Mouse (Mus musculus) forebrain, embryonic 15.5 days (tissue): ENCODE data around the gene Dcp1a. TPM values are rescaled to one million over a fixed set of nuclear protein-coding genes. Genes with fewer than 3 reads are reported as not detected.

ENCODE experiments used
- ATAC-seq: fragments of 200-750 bp; cut with Nextera tagmentation; replicated peaks from 2 replicates; pipeline ENCODE4 v1.8.0; 2017; ENCODE audit warnings: mild to moderate bottlenecking, moderate TSS enrichment, moderate library complexity
- H3K27ac ChIP-seq: fragments of 300-500 bp; sonication (generic); replicated peaks from 2 replicates; pipeline ENCODE4 v1.5.1; 2015; ENCODE audit warnings: mild to moderate bottlenecking, inconsistent platforms
- H3K27me3 ChIP-seq: fragments of 300-500 bp; sonication (generic); 2 replicates; pipeline ENCODE4 v1.6.1; 2015; ENCODE audit warnings: inconsistent platforms
- H3K36me3 ChIP-seq: fragments of 300-500 bp; sonication (generic); 2 replicates; pipeline ENCODE4 v1.6.1; 2015; ENCODE audit warnings: mild to moderate bottlenecking, inconsistent platforms
- H3K4me1 ChIP-seq: fragments of 300-500 bp; sonication (generic); 2 replicates; pipeline ENCODE4 v1.6.1; 2015; ENCODE audit warnings: inconsistent platforms
- H3K4me2 ChIP-seq: fragments of 300-500 bp; sonication (generic); replicated peaks from 2 replicates; pipeline ENCODE4 v1.6.1; 2015; ENCODE audit warnings: mild to moderate bottlenecking, inconsistent platforms
- H3K4me3 ChIP-seq: fragments of 300-500 bp; sonication (generic); 2 replicates; pipeline ENCODE4 v1.5.1; 2015; ENCODE audit warnings: mild to moderate bottlenecking, inconsistent platforms
- H3K9ac ChIP-seq: fragments of 300-500 bp; sonication (generic); replicated peaks from 2 replicates; pipeline ENCODE4 v1.6.1; 2015; ENCODE audit warnings: mild to moderate bottlenecking, inconsistent platforms
- H3K9me3 ChIP-seq: fragments of 300-500 bp; sonication (generic); 2 replicates; pipeline ENCODE4 v1.6.1; 2016; ENCODE audit warnings: inconsistent platforms
- WGBS: fragments of 180-500 bp; shearing (Covaris S2); methylation state at CpG from one replicate; pipeline ENCODE4 v1.1.7; 2015; ENCODE audit warnings: mixed read lengths; 5-methylcytosine and 5-hydroxymethylcytosine counted together
- polyA plus RNA-seq: library from polyadenylated mRNA; unstranded; fragments of >200 nt; fragmentation: Nextera tagmentation; extraction: Ambion mirVana; gene quantifications from 2 replicates; pipeline ENCODE4 v1.2.1, GENCODE M21; 2015

Gene Dcp1a
- polyA plus RNA-seq: 19.2 and 21.2 TPM in 2 replicates

DNA sequence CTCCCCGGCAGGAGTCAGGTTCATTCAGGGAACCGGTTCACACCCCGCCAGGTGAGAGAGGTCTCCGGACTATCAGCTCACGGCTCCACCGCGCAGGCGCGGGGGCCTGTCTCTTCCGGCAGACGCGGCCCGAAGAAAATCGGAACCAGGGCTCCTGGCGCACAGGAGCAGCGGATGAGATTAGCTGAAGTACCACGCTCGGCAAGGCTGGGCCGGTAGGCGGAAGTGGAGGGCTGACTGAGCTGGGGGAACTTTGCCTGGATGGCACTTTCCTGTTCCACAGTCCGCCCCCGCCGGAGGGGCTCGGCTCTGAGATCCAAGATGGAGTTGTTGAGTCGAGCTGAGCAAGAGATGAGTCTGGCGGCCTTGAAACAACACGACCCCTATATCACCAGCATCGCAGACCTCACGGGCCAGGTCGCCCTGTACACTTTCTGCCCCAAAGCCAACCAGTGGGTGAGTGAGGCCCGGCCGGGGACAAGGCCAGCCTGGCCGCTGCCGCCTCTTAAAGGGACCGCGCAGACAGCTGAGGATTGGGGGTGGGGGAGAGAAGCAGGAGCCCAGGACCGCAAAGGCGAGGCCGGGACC lies at the start of gene Dcp1a:
Dcp1a (plus strand) TSS at position 175 of the 588 bp plus-strand sequence.
- Histone ChIP-seq H3K4me1 (peaks cover 11% of the 10 kb centered on the region), H3K36me3 (peaks cover 12% of the 10 kb centered on the region), H3K4me3 (peak within 1 kb of the TSS; percentile 93), H3K27ac (peak within 1 kb of the TSS; percentile 87), H3K9ac (peak within 1 kb of the TSS; percentile 92), H3K27me3 (no peaks in the 10 kb centered on the region), H3K9me3 (no peaks in the 10 kb centered on the region), H3K4me2 (peak within 1 kb of the TSS; percentile 57)
- ATAC-seq: peak; percentile 100
- under 1% methylated on average over 39 of the region's 39 CpGs for WGBS

DNA sequence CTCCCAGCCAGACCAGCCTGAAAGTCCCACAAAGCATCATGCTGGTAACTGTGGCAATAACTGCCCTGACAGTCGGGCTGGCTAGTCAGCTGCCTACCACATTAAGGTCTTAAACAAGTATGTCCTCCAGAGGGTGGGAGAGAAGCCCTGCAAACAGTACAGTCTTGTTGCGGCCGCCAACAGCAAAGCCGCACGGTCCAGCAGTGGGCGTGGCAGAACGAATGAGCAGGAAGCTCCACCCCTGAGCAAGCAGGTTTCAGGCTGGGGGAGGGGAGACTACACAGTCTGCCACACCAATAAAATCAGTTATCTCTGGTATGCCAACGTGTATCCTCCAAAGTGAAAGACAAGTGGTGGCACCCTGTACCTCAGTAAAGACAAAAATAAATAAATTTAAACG lies 49.7 kb upstream of the Dcp1a start:
- no peak overlapping the region for H3K27ac ChIP-seq
- no peak for ATAC-seq
- no peak overlapping the region for H3K4me2 ChIP-seq
- no peaks in the 10 kb centered on the region for H3K4me1 ChIP-seq
- H3K36me3 ChIP-seq: no peaks in the 10 kb centered on the region
- no peak overlapping the region for H3K9ac ChIP-seq
- WGBS: 75% methylated on average over 9 of the region's 9 CpGs
- H3K9me3 ChIP-seq: no peaks in the 10 kb centered on the region
- H3K27me3 ChIP-seq: no peaks in the 10 kb centered on the region
- H3K4me3 ChIP-seq: no peak overlapping the region

DNA sequence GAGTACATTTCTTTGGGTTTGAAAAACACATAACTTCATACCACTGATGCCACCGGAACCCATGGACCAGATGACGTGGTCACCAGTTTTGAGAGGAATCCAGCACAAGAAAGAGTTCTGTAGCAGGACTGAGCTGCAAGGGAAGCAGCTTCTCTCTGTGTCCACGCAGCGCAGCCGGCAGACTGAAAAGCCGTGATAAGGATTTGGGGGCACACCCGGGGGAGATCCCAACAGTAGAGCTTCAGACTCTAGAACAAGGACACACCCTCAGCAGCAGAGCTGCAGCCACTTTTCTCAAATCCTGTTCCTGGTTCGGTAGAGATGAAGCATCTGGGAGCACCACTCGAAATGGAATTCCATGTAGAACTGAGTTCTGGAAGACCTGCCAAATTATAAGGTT lies 49.3 kb upstream of the Dcp1a start:
- no peaks in the 10 kb centered on the region for H3K27me3 ChIP-seq
- no peak for ATAC-seq
- H3K27ac ChIP-seq: no peak overlapping the region
- H3K4me3 ChIP-seq: no peak overlapping the region
- H3K36me3 ChIP-seq: no peaks in the 10 kb centered on the region
- H3K9me3 ChIP-seq: no peaks in the 10 kb centered on the region
- no peak overlapping the region for H3K4me2 ChIP-seq
- no peak overlapping the region for H3K9ac ChIP-seq
- H3K4me1 ChIP-seq: no peaks in the 10 kb centered on the region
- WGBS: 89% methylated on average over 9 of the region's 9 CpGs

DNA sequence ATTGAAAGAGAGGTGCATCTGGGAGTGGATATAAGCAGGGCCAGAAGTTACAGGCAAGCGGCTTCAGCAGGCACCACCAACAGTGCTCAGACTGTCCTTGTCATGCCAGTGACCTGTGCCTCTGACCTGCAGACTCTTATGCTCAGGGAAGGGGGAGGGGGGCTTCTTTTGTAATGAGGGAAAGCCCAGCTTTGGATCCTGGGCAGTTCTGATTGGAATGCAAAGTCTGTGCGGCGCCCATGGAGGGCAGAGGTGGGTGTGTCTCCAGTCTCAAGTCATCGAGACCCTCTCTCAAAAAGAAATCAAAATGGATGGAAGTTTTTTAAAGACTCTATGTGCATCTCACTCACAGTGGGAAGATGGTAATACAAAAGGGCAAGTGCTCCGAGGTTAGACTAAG lies 48.9 kb upstream of the Dcp1a start:
- no peaks in the 10 kb centered on the region for H3K4me1 ChIP-seq
- ATAC-seq: no peak
- H3K27me3 ChIP-seq: no peaks in the 10 kb centered on the region
- H3K4me3 ChIP-seq: no peak overlapping the region
- H3K9ac ChIP-seq: no peak overlapping the region
- 62% methylated on average over 5 of the region's 5 CpGs for WGBS
- H3K9me3 ChIP-seq: no peaks in the 10 kb centered on the region
- no peak overlapping the region for H3K4me2 ChIP-seq
- no peak overlapping the region for H3K27ac ChIP-seq
- no peaks in the 10 kb centered on the region for H3K36me3 ChIP-seq

DNA sequence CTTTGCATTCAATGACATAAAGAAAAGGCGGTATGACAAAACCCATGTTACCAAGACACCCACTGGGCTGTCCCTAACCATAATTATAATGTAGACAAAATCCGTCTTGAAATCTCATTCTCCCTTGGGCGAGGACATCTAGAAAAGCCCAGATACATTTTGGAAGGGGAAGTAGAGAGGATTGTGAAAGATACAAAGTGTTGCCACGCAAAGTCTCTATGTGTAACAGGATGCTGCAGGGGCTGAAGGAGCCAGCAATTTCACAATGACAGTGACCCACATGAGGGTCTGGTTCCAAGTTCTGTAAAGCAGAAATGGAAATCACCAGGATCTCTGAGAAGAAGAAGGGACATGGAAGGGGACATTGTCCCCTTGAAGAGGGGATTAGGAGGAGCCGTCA lies 44.0 kb upstream of the Dcp1a start:
- WGBS: 88% methylated on average over 5 of the region's 5 CpGs
- no peak for ATAC-seq
- no peak overlapping the region for H3K9ac ChIP-seq
- H3K4me2 ChIP-seq: no peak overlapping the region
- H3K36me3 ChIP-seq: no peaks in the 10 kb centered on the region
- H3K27me3 ChIP-seq: no peaks in the 10 kb centered on the region
- no peaks in the 10 kb centered on the region for H3K4me1 ChIP-seq
- H3K27ac ChIP-seq: no peak overlapping the region
- no peaks in the 10 kb centered on the region for H3K9me3 ChIP-seq
- H3K4me3 ChIP-seq: no peak overlapping the region

DNA sequence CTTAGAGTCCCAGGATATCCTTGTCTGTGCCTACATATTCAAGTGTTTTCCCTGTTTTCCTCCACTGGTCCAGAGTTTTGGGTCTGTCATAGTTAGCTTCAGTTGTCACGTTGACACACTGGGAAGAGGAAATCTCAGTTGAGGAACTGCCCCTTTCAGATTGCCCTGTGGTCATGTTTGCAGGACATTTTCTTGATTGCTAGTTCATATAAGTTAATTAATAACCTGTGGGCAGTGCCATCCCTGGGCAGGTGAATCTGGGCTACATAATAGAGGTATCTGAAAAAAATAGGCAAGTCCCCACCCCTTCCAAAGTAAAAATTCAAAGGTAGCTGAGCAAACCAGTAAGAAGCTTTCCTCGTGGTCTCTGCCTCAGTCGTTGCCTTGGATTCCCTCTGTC lies 39.4 kb upstream of the Dcp1a start:
- Histone ChIP-seq H3K9ac (no peak overlapping the region), H3K36me3 (no peaks in the 10 kb centered on the region), H3K27me3 (no peaks in the 10 kb centered on the region), H3K4me2 (no peak overlapping the region), H3K4me3 (no peak overlapping the region), H3K4me1 (no peaks in the 10 kb centered on the region), H3K27ac (no peak overlapping the region), H3K9me3 (no peaks in the 10 kb centered on the region)
- WGBS: 80% methylated on average over 3 of the region's 3 CpGs
- ATAC-seq: no peak

DNA sequence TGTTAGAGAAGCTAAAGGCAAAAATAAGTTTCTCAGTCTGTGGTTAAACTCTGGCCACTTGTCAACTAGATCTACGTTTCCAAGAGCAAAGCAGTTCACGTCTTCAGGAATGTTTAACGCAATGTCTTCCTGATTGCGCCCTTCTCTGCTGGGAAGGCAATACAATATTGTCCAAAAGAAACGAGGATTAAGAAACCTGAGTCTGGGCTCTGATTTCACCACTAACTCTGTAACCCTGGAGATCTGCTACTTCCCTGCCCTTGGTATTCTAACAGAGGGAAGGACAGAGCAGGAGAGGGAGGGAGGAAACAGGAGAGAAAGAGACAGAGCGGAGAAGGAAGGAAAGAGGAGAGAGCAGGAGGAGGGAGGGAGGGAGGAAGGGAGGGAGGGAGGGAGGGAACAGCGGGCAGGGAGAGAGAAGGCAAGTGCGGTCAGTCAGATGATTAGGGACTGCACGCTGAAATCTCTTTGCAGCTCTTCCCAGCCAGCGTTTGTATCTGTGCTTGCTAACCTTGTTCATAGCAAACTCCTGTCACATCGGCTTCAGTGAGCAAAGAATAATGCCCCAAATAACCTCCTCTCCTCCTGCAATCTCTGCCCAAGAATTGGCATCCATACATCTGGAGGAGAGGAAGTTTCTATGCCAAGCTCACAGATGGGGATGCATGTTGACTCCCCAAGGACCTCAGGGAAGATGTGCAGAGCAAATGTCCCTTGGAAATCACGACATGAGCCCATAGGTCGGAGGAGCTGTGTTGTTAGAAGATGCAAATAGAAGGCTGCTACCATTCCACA lies 23.3 kb upstream of the Dcp1a start:
- no peak overlapping the region for H3K9ac ChIP-seq
- no peaks in the 10 kb centered on the region for H3K36me3 ChIP-seq
- WGBS: 18% methylated on average over 13 of the region's 13 CpGs
- H3K4me2 ChIP-seq: no peak overlapping the region
- H3K4me3 ChIP-seq: no peak overlapping the region
- H3K9me3 ChIP-seq: no peaks in the 10 kb centered on the region
- H3K27me3 ChIP-seq: 0 out of 2 replicates have a peak, but pooled peaks cover 2% of the 10 kb centered on the region
- ATAC-seq: no peak
- H3K4me1 ChIP-seq: no peaks in the 10 kb centered on the region
- H3K27ac ChIP-seq: no peak overlapping the region

DNA sequence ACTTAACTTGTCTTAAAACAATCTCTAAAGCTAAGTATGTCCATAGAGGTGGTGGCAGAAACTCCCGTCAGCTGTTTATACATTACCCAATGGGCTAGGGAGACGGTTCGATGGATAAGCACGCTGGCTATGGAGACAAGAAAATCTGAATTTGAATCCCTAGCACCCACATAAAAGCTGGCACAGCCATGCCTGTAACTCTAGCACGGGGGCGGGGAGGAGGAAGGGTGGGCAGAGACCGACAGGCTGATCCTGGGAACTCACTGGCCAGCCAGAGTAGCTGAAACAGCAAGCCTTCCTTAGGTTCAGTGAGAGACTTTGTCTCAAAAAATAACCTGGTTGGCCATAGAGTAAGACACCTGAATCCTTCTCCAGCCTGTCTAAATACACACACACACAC lies 21.9 kb upstream of the Dcp1a start:
- no peaks in the 10 kb centered on the region for H3K4me1 ChIP-seq
- H3K4me3 ChIP-seq: no peak overlapping the region
- H3K36me3 ChIP-seq: no peaks in the 10 kb centered on the region
- 64% methylated on average over 7 of the region's 7 CpGs for WGBS
- no peak overlapping the region for H3K9ac ChIP-seq
- no peak overlapping the region for H3K27ac ChIP-seq
- H3K9me3 ChIP-seq: no peaks in the 10 kb centered on the region
- no peak overlapping the region for H3K4me2 ChIP-seq
- H3K27me3 ChIP-seq: 0 out of 2 replicates have a peak, but pooled peaks cover 2% of the 10 kb centered on the region
- ATAC-seq: no peak

DNA sequence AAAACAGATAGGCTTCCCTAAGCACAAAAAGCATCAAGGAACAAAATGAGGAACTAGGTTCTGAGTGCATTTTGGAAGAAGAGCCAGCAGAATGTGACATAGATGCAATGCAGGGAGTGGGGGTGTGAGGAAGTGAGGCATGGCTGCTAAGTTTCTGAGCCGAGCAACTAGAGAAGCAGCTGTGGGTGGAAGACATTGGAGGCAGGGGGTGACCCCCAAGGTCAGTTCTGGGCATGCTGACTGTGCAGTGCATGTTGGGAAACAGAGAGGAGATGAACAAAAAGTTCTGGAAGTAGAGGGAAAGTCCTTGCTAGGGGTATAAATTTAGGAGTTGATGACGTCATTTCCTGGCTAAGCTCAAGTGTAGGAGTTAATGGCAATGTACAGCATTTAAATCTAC lies 21.4 kb upstream of the Dcp1a start:
- no peak overlapping the region for H3K9ac ChIP-seq
- no peak overlapping the region for H3K4me3 ChIP-seq
- H3K27ac ChIP-seq: no peak overlapping the region
- no peaks in the 10 kb centered on the region for H3K36me3 ChIP-seq
- H3K4me1 ChIP-seq: no peaks in the 10 kb centered on the region
- H3K27me3 ChIP-seq: 0 out of 2 replicates have a peak, but pooled peaks cover 2% of the 10 kb centered on the region
- H3K4me2 ChIP-seq: no peak overlapping the region
- ATAC-seq: no peak
- 54% methylated on average over 2 of the region's 2 CpGs for WGBS
- no peaks in the 10 kb centered on the region for H3K9me3 ChIP-seq

DNA sequence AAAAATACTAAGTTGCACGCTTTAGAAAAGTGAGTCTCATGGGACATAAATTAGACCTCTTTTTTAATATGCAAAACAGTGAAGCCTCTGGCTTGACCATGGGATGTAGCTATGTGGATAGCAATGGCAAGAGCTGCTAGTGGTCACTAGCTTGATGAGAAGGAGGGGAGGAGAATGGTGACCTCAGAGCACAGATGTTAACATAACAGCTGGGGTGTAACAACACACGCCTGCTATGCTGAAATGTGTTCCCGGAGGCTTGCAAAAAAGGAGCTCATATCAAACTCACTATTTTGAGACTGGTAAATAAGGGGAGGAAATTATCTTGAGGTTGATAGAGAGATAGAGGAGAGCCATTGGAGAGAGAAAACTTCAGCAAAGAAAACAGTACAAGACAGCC lies 20.5 kb upstream of the Dcp1a start:
- Histone ChIP-seq H3K27ac (no peak overlapping the region), H3K4me2 (no peak overlapping the region), H3K4me1 (no peaks in the 10 kb centered on the region), H3K36me3 (no peaks in the 10 kb centered on the region), H3K9ac (no peak overlapping the region), H3K9me3 (no peaks in the 10 kb centered on the region), H3K27me3 (0 out of 2 replicates have a peak, but pooled peaks cover 2% of the 10 kb centered on the region), H3K4me3 (no peak overlapping the region)
- WGBS: 89% methylated on average over 3 of the region's 3 CpGs
- ATAC-seq: no peak

DNA sequence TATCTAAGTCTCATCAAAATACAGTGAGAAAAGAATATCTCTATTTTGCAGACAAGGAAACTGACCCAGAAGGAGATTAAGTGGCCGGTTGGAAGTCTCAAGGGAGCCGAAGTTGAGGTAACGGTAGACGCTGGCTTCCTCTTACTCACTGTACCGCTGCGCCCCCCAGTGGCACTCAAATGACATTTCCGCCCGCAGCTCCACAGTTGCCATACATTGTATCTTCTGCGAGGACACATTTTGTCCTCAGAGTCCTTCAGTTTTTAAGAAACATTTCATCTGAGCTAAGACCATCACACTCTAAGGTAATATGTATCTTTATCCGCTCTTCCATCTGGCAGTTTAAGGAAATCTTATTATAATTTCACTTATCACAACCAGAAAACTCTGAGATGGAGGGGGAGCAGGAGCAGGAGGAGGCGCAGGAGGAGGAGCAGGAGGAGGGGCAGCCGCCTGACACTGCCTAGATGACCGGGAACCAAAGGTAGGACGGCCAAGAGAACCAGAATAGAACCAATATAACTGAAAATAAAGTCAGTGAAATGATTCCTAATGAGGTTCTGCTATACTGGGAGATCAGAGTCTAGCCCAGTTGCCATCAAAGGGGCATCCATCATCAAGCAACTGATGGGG lies 19.3 kb upstream of the Dcp1a start:
- Histone ChIP-seq H3K27ac (no peak overlapping the region), H3K9me3 (no peaks in the 10 kb centered on the region), H3K9ac (no peak overlapping the region), H3K4me3 (no peak overlapping the region), H3K27me3 (0 out of 2 replicates have a peak, but pooled peaks cover 2% of the 10 kb centered on the region), H3K4me1 (no peaks in the 10 kb centered on the region), H3K36me3 (no peaks in the 10 kb centered on the region), H3K4me2 (no peak overlapping the region)
- 5% methylated on average over 14 of the region's 14 CpGs for WGBS
- ATAC-seq: 0 out of 2 replicates have a peak, but pooled peaks have one; percentile 53

DNA sequence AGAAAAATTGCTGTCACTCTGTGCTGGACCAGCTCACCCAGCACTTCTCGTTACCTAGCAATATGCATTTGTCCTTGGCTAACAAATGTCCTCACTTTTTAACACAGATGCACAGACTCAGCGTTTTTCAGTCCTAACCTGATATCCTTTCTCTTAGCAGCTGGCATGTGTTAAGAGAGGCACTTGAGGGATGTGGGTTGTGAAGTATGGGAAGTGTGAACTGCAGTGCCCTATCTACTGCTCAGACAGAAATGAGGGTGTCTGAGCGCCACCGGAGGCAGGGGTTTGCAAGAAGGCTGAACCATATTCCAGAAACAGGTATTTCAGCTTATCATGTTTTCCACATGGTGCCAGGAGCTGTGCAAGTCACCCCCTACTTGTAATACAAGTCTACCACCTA lies 16.0 kb upstream of the Dcp1a start:
- WGBS: 89% methylated on average over 4 of the region's 4 CpGs
- H3K4me3 ChIP-seq: no peak overlapping the region
- H3K9me3 ChIP-seq: no peaks in the 10 kb centered on the region
- no peaks in the 10 kb centered on the region for H3K36me3 ChIP-seq
- H3K4me1 ChIP-seq: no peaks in the 10 kb centered on the region
- 0 out of 2 replicates have a peak, but pooled peaks cover 2% of the 10 kb centered on the region for H3K27me3 ChIP-seq
- no peak overlapping the region for H3K27ac ChIP-seq
- no peak for ATAC-seq
- H3K9ac ChIP-seq: no peak overlapping the region
- no peak overlapping the region for H3K4me2 ChIP-seq
